Mouse (Mus musculus) lung, embryonic 15.5 days (tissue): ENCODE data around the gene Wrnip1. TPM values are rescaled to one million over a fixed set of nuclear protein-coding genes. Genes with fewer than 3 reads are reported as not detected.
"Not testable (repeated sequence)": the region's sequence is repeated elsewhere in the genome, so short reads cannot be mapped to it uniquely, and the experiment has no call there.

ENCODE experiments used
- ATAC-seq: fragments of 200-750 bp; cut with Nextera tagmentation; 2 replicates; pipeline ENCODE4 v1.8.0; 2017; ENCODE audit warnings: moderate number of reproducible peaks, borderline replicate concordance; ENCODE audit not compliant: low FRiP score, low TSS enrichment; ENCODE audit errors: extremely low read depth
- H3K27ac ChIP-seq: fragments of 300-500 bp; sonication (generic); 2 replicates; pipeline ENCODE4 v1.5.1; 2015; ENCODE audit warnings: moderate library complexity, mild to moderate bottlenecking, inconsistent platforms
- H3K27me3 ChIP-seq: fragments of 300-500 bp; sonication (generic); 2 replicates; pipeline ENCODE4 v1.6.1; 2015; ENCODE audit warnings: inconsistent platforms
- H3K36me3 ChIP-seq: fragments of 300-500 bp; sonication (generic); 2 replicates; pipeline ENCODE4 v1.6.1; 2015; ENCODE audit warnings: inconsistent platforms
- H3K4me1 ChIP-seq: fragments of 300-500 bp; sonication (generic); 2 replicates; pipeline ENCODE4 v1.6.1; 2015; ENCODE audit warnings: inconsistent platforms
- H3K4me2 ChIP-seq: fragments of 300-500 bp; sonication (generic); 2 replicates; pipeline ENCODE4 v1.6.1; 2015; ENCODE audit warnings: inconsistent platforms, mild to moderate bottlenecking, moderate library complexity
- H3K4me3 ChIP-seq: fragments of 300-500 bp; sonication (generic); 2 replicates; pipeline ENCODE4 v1.5.1; 2015; ENCODE audit warnings: mild to moderate bottlenecking, inconsistent platforms
- H3K9ac ChIP-seq: fragments of 300-500 bp; sonication (generic); 2 replicates; pipeline ENCODE4 v1.6.1; 2015; ENCODE audit warnings: inconsistent platforms
- H3K9me3 ChIP-seq: fragments of 300-500 bp; sonication (generic); 2 replicates; pipeline ENCODE4 v1.6.1; 2016; ENCODE audit warnings: inconsistent platforms
- WGBS: fragments of 180-500 bp; shearing (Covaris S2); methylation state at CpG from one replicate; pipeline ENCODE4 v1.1.7; 2015; 5-methylcytosine and 5-hydroxymethylcytosine counted together
- polyA plus RNA-seq: library from polyadenylated mRNA; unstranded; fragments of >200 nt; fragmentation: Nextera tagmentation; extraction: Ambion mirVana; gene quantifications from 2 replicates; pipeline ENCODE4 v1.2.1, GENCODE M21; 2015

The Wrnip1 gene
- polyA plus RNA-seq, 1 experiment from 2014 or later: 29.9 TPM

DNA sequence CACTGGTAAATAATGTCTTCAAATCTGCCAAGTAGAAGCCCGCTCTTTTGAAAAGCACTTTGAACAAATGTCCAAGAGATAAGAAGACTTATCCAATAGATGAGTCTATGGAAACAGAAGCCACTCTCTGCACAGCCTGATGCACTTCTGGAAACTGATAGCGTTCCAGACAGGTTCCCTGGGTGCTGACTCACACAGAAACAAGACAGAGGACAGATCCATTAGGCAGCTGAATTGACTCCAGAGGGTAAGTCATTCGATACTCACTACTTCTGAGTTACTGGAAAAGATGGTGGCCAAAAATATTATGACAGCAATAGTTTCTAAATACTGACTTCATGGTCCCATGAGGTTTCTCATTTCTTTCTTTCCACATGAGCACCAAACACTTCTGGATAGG is 59.0 kb downstream of the Wrnip1 start:
- Histone ChIP-seq H3K4me1 (no peaks in the 10 kb centered on the region), H3K4me2 (no peak overlapping the region), H3K4me3 (no peak overlapping the region), H3K9me3 (no peaks in the 10 kb centered on the region), H3K27ac (no peak overlapping the region), H3K36me3 (no peaks in the 10 kb centered on the region), H3K27me3 (no peaks in the 10 kb centered on the region), H3K9ac (no peak overlapping the region)
- WGBS: 63% methylated on average over 3 of the region's 3 CpGs
- ATAC-seq: no peak

DNA sequence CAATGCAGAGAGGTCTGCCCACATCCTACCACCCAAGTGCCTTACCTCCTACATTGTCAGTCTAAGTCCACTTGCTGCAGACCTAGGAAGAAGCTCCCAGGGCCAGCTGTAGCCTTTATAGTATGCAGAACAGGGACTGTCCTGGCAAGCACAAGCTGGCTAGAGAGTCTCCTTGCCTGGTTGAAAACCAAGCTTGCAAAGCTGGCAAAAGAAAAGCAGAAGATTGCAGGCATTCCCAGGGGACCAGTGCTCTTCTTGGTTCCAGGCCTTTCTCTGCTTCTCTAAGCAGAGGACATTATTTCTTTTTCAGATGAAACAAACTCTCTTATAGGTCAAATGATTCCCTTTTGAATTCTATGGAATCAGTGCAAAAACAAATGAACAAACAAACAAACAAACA is 61.6 kb downstream of the Wrnip1 start:
- Histone ChIP-seq H3K27me3 (no peaks in the 10 kb centered on the region), H3K9ac (no peak overlapping the region), H3K4me2 (no peak overlapping the region), H3K36me3 (no peaks in the 10 kb centered on the region), H3K27ac (no peak overlapping the region), H3K4me3 (no peak overlapping the region), H3K4me1 (no peaks in the 10 kb centered on the region), H3K9me3 (no peaks in the 10 kb centered on the region)
- ATAC-seq: no peak

DNA sequence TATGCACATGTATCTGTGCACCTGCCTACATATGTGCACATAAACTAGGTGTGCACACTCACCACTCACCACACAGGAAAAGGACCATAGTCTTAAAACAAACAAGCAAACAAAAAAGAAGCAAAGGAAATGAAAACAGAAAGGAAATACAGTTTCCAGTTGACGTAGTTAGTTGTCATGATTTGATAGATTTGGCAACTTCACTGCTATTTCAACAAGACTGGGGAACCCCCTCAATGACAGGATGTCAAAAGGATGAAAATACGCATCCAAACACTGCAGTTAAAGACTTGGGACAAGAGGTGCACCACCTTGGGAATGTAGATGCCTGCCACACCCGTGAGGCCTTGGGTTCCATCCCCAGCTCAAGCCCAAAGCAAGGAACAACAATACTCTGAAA is 62.7 kb downstream of the Wrnip1 start:
- WGBS: 89% methylated on average over 3 of the region's 3 CpGs
- H3K4me2 ChIP-seq, H3K27ac ChIP-seq, H3K4me1 ChIP-seq, H3K9ac ChIP-seq, H3K4me3 ChIP-seq, H3K36me3 ChIP-seq, ATAC-seq, H3K27me3 ChIP-seq, H3K9me3 ChIP-seq: not testable (repeated sequence)

DNA sequence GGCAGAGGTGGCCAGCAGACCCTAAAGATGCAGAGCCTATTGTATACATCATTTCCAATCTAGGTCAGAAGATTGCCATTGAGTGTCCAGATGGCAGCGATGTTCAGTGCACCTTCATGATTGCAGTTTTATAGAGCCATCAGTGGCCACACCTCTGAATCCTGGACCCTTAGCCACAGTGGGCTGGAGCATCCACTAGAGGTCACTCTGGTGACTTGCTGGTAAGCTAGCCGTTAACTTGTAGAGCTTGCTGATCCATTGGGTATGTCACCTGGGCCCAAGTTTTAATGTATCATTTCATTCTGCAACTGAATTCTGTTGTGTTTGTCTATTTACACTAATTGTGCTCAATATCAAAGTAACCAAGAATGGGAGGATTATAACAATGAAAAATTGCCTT is 63.8 kb downstream of the Wrnip1 start:
- H3K27ac ChIP-seq: no peak overlapping the region
- H3K4me2 ChIP-seq: no peak overlapping the region
- H3K9ac ChIP-seq: no peak overlapping the region
- H3K4me1 ChIP-seq: no peaks in the 10 kb centered on the region
- WGBS: 44% methylated on average over 2 of the region's 2 CpGs
- H3K27me3 ChIP-seq: no peaks in the 10 kb centered on the region
- H3K4me3 ChIP-seq: no peak overlapping the region
- H3K9me3 ChIP-seq: no peaks in the 10 kb centered on the region
- H3K36me3 ChIP-seq: no peaks in the 10 kb centered on the region
- no peak for ATAC-seq

DNA sequence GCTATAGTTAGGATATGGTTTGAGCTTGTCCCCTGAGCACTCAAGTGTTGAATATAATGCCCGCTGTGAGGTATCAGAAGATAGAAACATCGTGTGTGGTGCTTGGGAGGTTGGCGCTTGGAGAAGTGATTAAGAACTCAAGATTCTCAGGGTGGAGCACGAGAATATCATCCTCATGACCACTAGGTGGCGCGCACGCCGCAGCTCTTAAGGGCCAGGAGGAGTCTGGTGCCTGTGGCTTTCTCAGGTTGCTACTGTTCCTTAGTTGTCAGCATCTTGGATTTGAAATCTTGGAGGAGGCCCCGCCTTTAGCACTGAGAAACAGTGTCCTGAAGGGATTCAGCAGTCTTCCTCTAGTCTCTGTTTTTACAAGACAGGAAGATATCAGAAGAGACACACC is 64.6 kb downstream of the Wrnip1 start:
- no peak overlapping the region for H3K9ac ChIP-seq
- H3K27me3 ChIP-seq: no peaks in the 10 kb centered on the region
- H3K36me3 ChIP-seq: no peaks in the 10 kb centered on the region
- no peak overlapping the region for H3K4me2 ChIP-seq
- 5% methylated on average over 9 of the region's 9 CpGs for WGBS
- no peaks in the 10 kb centered on the region for H3K9me3 ChIP-seq
- no peak overlapping the region for H3K27ac ChIP-seq
- ATAC-seq: no peak
- H3K4me1 ChIP-seq: no peaks in the 10 kb centered on the region
- H3K4me3 ChIP-seq: no peak overlapping the region

DNA sequence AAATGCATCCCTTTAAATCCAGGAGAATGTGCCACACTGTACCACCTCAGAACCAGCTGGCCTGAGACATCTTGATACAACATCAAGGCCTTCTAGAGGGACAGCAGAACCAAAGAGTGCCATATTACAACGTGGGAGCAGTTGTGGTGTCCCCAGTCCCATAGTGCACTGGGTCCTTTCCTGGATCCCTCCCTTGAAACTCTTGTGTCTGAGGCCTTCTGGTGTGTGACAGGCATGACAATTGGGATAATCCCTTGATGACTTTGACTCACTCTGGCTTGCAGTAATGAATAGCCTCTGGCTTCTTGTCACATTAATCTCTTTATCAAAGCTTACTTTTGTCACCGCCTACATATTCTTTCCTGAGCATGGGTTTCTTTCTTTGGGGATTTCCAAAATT is 65.2 kb downstream of the Wrnip1 start:
- Histone ChIP-seq H3K9me3 (no peaks in the 10 kb centered on the region), H3K4me2 (no peak overlapping the region), H3K4me3 (no peak overlapping the region), H3K27ac (no peak overlapping the region), H3K4me1 (no peaks in the 10 kb centered on the region), H3K27me3 (no peaks in the 10 kb centered on the region), H3K9ac (no peak overlapping the region), H3K36me3 (no peaks in the 10 kb centered on the region)
- WGBS: 62% methylated on average over 2 of the region's 2 CpGs
- ATAC-seq: no peak

DNA sequence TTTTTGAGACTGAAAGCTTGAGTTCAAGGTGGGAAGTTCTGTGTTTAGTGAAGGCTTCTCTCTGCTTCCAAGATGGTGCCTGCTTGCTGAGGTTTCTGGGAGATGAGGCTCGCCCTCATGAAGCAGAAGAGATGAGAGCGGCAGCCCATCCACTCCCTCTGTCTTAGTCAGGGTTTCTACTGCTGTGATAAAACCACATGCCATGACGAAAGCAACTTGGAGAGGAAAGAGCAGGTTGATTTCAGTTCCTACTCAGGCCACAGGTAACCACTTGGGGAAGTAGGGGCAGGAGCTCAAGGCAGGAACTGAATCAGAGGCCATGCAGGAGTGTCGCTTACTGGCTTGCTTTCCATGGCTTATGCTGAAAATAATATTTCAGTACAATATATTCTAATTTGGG is 66.4 kb downstream of the Wrnip1 start:
- not testable (repeated sequence) for H3K9ac ChIP-seq, ATAC-seq, H3K4me3 ChIP-seq, H3K4me2 ChIP-seq, H3K4me1 ChIP-seq, H3K27me3 ChIP-seq, H3K27ac ChIP-seq, H3K36me3 ChIP-seq, H3K9me3 ChIP-seq
- 85% methylated on average over 4 of the region's 4 CpGs for WGBS

DNA sequence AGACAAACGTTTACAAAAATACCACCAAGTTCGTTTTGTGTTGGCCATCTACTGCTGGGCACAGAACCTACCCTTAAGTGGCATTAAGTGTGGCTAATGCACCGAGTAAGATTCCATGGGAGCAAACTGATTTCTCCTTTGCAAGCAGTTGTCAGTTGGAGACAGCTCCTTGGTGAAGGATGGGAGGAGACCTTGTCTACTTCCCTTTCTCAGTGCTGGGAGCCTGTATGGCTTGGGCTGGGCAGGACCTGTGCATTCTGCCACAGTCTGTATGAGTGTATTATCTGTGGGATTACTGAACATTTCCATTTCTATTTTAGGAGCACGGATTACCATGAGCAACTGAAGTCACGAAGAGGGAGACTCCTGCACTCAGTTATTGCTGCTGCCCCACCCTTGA is 67.0 kb downstream of the Wrnip1 start:
- no peak overlapping the region for H3K27ac ChIP-seq
- no peak overlapping the region for H3K4me2 ChIP-seq
- H3K36me3 ChIP-seq: no peaks in the 10 kb centered on the region
- ATAC-seq: no peak
- WGBS: 67% methylated on average over 5 of the region's 5 CpGs
- H3K4me1 ChIP-seq: no peaks in the 10 kb centered on the region
- no peak overlapping the region for H3K4me3 ChIP-seq
- H3K9me3 ChIP-seq: no peaks in the 10 kb centered on the region
- no peak overlapping the region for H3K9ac ChIP-seq
- no peaks in the 10 kb centered on the region for H3K27me3 ChIP-seq

Other genes with a start within 250 kb of the Wrnip1 start
- gene Mylk4, start 18.1 kb upstream of the Wrnip1 start, polyA plus RNA-seq: 0.10 and 0.19 TPM in 2 replicates
- gene D930007J09Rik, start 811 bp downstream of the Wrnip1 start, polyA plus RNA-seq: not detected in 2 replicates
- 5.8 and 8.9 TPM in 2 replicates for gene Serpinb1a, start 49.1 kb downstream of the Wrnip1 start, polyA plus RNA-seq
- gene Serpinb1c, start 96.2 kb downstream of the Wrnip1 start, polyA plus RNA-seq: not detected in 2 replicates
- gene Serpinb6b, start 163.2 kb downstream of the Wrnip1 start, polyA plus RNA-seq: 34.5 and 34.6 TPM in 2 replicates
- gene Serpinb9, start 201.2 kb downstream of the Wrnip1 start, polyA plus RNA-seq: 32.3 and 36.3 TPM in 2 replicates
- 0.15 and 0.19 TPM in 2 replicates for gene Serpinb9b, start 225.4 kb downstream of the Wrnip1 start, polyA plus RNA-seq